Mouse (Mus musculus): Measurements from ENCODE around the gene Eci1.

DNA sequence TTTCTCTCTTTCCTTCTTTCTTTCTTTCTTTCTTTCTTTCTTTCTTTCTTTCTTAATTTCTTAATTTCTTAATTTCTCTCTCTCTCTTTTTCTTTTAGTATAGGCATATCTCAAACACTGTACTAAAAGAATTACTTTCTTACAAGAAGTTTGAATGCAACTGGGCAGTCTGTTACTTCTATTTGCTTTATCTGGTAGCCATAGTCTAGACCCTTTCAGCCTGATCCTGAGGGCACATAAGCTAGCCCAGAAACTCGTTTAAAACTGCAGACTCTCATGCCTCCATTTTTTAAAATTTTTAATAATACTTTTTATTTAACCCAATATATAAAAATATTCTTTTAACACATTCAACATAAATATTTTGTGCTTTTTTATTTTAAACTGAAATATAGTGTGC, 53.0 kb downstream of the Eci1 start:
- no peak for TF ChIP-seq POLR2A (IDR thresholded peaks at IDR 0.05; ENCODE audit: borderline replicate concordance, extremely low read depth, insufficient read depth, insufficient read length, poor library complexity, severe bottlenecking)
- no peak for TF ChIP-seq CTCF (IDR thresholded peaks at IDR 0.05; ENCODE audit: borderline replicate concordance, extremely low read depth, insufficient read depth, insufficient read length)
